Mouse (Mus musculus): Measurements from ENCODE around the gene Runx2.

GRCm38 (mm10) chr17:44507741-44508140 is 306.9 kb downstream of the Runx2 start:
- TF ChIP-seq MAFK (IDR thresholded peaks at IDR 0.05; ENCODE audit: insufficient read depth, low read depth, low read length) (no peak), CHD2 (IDR thresholded peaks at IDR 0.05; ENCODE audit: low read depth, low read length) (no peak), ZC3H11A (IDR thresholded peaks at IDR 0.05; ENCODE audit: borderline replicate concordance, low read depth, low read length) (no peak)

Data from ES-E14 (cell line).